Mouse (Mus musculus) spleen, adult 18-20 months (tissue): Measurements from ENCODE around the gene 6430571L13Rik.

Experiments
- DNase-seq, 2 experiments: peaks; one replicate each; pipeline ENCODE4 v3.0.0; 2022; ENCODE audit warnings: mixed read lengths in 2 of 2

Gene 6430571L13Rik

DNA sequence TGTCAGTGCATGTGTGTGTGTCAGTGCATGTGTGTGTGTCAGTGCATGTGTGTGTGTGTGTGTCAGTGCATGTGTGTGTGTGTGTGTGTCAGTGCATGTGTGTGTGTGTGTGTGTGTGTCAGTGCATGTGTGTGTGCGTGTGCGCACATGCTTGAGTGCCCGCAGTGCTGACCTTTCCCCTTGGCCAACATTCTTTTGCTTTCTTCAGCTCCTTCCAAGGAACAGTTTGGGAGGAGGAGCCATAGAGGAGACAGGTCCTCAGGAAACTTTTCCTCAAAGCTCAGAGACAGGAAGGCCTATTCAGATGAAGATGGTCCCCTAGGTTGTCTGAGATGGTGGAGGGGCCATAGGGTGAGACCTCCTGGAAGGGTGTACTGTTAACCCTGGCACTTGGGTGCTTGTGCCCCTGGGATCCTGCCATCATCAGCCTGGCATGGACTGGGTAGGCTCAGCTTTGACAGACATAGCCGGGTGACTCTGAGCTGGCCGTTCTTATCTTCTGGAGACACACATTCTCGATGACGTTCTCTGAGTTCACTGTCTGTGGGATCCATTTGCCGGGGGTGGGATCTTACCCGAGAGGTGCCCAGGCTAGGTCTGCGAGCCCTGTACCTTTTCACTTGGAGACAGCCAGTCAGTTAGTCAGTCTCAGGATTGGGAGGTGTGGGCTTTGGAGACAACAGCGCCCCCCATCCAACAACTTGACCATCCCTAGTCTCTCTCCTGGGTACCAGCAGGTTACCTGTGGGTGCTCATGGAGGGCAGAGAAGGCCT is 33.1 kb upstream of the 6430571L13Rik start:
- no peak for DNase-seq

- no peak for DNase-seq
Measured at GRCm38 (mm10) chr9:107307886-107308285, 32.5 kb upstream of the 6430571L13Rik start.

DNA sequence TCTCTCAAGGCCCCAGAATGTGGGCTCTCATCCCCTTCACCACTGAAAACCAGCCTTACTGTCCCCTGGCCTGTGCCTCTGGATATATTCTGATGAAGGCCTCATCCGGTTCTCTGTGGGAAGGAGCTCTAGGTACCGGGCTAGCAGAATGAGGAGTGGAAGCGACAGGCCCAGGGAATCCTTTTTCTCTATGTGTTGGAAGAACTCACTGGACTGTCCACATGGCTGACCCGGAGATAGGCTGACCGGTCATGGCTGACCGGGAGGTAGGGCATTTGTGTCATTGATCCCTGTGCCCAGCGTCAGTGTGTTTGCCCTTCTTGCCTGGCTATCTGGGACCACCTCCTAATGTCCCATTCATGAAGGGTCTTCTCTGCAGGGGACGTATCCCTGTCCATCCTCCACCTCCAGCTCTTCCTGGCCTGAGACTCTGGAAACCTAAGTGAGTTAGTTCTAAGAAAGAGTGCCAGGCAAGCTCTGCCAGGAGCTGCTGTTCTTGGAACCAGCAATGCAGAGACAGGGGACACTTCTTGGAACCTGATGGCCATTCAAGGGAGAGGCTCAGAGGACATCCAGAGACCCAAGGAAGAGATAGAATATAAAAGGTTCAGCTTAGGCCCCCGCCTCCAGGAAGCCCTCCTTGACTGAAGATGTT is 31.9 kb upstream of the 6430571L13Rik start:
- DNase-seq = no peak

DNA sequence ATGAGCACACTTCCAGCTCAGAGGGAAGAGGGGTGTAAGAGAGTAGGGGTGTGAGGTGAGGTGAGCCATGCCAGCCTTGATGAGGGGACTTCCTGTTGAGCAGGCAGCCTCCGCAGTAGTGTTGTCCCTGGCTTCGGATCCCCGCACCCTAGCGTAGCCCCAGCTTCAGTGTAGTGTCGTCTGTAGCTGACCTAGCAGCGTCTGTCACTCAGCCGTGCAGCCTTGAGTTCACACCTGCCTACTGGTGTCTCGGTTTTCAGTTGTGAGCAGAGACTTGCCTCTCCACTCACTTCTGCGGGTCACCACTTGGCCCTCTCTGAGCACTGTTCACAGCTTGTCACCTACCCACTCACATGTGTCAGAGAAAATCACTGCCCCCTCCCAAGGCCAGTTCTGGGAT is 31.2 kb upstream of the 6430571L13Rik start:
- no peak for DNase-seq

DNA sequence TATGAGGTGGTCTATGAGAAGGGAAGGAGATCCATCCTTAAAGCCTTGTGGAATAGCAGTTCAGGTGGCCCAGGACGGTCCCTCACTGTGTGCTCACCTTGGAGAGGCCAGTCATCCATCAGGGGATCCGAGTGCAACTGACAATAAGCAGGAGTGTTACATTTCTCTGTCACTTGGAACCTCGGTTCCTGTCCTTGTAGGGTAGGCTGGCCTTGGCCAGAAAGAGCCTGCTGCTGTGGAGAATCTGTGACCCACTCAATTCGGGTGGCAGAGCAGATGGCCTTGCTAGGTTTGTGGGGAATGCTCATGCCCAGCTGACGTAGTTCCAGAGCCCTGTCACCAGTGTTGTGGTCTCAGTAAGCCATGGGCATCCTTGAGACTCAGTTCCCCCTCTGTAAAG is 30.8 kb upstream of the 6430571L13Rik start:
- DNase-seq = no peak

DNA sequence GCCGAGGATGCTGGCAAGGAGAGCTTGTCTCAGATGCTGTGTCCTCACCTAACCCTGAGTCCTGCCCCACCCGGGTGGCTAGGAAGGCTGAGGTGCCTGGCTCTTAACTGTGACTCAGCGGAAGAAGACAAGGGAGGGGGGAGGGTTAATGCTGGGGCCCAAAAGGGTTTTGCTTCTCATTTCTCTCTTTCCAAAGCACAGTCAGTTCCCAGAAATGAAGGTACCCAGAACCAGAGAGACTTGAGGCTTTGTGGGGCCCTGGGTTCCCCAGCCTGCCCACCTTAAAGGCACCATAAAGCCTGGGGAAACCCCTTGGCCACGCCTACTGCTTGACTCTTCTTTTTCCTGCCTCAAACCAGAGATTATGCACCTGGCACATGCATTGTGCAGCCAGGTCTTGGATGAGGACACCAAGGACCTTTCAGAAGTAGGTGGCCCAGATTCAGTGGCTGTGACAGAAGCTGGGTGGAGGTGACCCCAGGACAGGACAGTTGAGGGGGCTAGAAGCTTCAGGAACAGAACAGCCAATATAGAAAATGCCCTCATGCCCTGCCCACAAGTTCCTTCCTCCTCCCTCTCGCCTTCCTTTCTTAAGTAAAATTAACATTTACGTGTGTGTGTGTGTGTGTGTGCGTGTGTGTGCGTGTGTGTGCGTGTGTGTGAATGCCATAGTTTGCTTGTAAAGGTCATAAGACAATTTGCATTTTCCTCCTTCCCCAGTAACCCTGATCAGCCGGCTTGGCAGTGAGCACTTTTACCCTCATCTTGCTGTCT is 27.4 kb upstream of the 6430571L13Rik start:
- DNase-seq = peak; percentile 43 to 49

DNA sequence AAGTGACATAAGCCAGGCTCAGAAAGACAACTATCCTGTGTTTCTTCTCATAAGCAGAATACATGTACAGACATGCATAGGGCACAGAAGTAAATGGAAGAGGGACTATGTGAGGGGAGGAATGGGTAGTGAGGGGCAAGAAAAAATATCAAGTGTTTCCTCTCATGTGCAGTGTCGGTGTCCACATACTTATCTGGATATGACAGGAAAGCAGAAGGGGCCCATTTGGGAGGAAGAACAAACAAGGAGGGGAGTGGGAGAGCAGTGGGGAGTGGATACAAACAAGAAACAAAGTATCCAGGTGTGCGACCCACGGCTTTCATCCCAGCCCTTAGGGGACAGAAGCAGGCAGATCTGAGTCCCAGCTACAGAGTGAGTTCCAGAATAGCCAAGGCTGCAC is 26.5 kb upstream of the 6430571L13Rik start:
- no peak for DNase-seq

DNA sequence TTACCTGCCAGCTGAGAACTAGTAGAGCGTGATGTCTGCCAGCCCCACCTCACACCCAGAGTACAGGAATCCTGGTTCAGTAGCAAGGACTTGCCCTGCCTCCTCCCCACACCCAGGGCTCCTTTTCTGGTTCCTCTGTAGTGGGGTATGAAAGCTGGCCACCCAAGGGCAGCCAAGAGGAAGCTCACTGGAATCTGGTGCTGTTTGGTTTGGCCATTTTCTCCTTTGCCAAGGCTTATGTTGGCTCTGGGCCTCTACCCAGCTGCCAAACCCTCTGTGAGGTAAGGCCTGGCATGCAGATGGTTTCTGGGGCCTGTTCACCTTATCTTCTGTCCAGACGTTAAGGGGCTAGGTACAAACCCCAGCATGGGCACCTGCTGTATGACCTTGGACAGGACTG is 24.6 kb upstream of the 6430571L13Rik start:
- no peak for DNase-seq

DNA sequence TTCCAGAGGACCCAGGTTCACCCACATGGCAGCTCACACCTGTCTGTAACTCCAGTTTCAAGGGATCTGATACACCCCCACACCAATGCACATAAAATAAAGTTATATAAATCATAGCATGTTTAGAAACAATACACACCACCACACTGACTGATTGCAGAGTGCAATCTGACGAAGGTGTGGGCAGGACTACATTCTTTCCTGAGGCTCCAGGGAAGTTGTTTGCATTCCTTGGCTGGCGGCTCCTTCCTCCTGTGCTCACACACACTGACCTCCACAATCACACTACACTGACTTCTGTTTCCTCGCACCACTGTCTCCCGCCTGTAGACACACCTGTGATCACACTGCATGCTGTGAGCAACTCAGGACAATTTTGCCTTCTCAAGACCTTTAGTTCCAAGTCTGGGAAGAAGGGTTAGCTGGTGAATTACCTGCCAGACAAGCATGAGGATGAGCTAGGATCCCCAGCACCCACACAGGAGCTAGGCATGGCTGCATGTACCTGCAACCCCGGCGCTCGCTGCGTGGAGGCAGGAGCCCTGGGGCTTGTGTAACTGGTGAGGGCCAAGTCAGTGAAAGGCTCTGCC is 17.8 kb upstream of the 6430571L13Rik start:
- DNase-seq = no peak

GRCm38 (mm10) chr9:107323558-107323957 is 16.8 kb upstream of the 6430571L13Rik start:
- no peak for DNase-seq

GRCm38 (mm10) chr9:107324799-107325561 is 15.4 kb upstream of the 6430571L13Rik start:
- no peak for DNase-seq

DNA sequence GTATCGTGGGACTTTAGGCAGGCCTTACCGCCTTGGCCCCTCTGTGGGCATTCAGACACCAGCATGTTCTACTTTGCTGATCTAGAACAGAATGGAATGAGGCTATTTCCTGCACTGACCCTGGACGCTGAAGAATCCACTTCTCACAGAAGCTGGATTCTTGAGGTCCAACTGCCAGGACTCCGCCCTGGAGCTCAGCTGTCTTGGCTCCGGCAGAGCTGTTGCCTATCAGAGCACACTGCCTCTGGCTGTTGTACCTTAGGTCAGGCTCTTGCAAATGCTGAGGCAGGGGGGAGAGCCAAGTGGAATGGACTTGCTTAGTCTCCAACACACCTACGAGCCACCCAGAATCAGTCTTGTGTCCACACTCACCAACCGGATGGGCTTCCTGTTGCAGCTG is 14.5 kb upstream of the 6430571L13Rik start:
- DNase-seq = no peak

DNA sequence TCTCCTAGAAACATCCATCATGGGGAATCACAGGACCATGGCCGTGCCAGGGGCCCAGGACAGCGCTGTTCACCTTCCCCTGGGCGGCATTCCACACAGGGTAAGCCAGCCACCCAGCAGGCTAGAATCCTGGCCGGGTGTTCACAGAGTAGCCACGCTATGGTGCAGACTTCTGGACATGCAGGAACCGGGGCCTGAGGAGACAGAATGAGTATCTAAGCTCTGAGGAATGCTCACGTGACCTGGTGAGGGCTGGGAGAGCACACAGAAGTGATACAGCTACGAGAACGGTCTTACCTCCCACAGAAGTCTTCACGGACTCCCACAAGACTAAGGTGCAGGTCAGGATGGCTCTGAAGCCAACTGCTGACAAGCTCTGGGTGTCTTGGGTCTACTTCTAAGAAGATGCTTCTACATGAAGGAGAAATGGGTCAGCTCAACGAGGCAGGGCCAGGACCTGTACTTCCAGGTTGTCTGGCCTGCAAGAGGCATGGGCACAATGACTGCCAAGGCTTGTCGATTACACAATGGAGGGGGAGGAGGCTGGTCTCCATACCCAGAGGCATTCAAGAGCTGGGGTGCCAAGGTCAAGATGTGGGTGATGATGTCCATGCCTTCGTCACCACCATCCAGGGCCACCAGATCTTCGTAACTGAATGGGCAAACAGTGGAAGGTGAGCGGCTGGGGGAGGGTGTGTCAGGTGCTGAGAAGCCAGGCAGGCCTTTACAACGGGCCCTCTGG is 12.4 kb upstream of the 6430571L13Rik start:
- DNase-seq = no peak

DNA sequence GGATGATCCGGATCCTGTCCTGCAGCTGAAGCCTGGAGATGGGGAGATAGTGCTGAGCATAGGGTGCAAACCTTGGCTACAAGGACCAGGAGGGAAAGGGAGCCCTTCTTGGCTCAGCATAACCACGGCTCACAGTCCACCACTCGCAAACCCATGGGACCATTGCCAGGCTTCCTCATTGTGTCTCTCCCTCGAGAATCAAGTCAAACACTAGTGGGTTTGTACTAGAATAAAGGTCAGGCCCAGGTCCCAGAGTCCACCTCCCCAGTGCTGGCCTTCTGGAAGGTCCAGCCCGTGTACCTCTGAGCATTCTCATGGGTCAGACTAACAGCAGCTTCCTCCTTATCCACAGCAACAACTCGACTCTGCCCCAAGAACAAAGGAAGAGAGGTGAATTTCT is 9.6 kb upstream of the 6430571L13Rik start:
- no peak for DNase-seq

DNA sequence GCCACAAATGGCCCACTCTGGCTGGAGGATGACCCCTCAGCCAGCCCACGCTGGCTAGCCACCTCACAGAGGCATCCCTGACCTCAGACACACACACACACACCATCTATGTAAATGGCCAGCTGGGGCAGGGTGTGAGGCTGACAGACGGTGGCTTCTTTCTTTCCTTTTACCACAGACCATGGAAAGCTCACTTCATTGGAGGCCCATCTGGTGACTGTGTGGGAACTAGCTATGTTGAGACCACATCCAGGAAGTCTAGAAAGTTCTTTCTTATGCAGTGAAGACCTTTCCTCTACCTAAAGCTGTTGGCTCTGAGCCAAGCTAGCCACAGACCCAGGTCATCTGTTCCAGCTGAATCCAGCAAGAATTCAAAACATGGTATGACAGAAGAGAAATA is 6.7 kb upstream of the 6430571L13Rik start:
- DNase-seq = no peak

DNA sequence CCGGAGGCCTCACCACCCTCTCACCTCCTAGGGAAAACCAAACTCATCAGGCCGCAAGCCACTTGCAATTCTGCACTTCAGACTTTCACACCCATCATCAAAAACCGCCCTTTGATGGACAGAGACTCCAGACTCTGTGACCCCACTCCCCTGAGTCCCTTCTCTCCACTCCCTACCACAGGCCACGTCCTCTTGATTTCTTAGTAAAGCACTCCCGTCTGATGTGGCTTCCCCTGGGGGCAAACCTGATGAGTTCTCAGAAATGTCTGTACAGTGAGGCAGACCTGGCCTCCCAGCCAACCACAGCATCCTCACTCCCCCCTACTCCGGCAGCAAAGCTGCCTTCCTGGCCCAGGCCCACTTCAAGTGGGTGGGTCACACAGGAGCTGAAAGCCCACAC is 6.0 kb upstream of the 6430571L13Rik start:
- DNase-seq = peak in 1 of 2 experiments; percentile 25

GRCm38 (mm10) chr9:107335046-107335445 is 5.4 kb upstream of the 6430571L13Rik start:
- DNase-seq = no peak

DNA sequence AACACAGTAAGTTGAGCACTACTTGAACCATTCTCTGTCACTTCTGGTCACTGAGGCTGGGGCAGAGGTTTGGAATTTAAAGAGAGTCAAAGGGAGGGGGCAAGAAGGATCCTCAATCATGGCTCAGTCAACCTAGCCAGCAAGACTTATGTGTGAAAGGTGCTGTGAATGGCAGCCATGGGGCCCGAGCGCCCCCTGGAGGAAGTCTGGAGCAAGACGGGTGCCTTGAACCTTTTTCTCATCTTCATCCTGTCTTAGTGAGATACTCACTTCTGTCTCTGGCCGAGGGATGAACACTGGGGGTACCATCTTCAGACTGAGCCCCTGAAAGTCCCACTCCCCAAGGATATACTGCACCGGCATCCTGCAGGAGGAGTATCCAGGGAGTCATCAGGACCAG is 4.5 kb upstream of the 6430571L13Rik start:
- DNase-seq = peak; percentile 59 to 76

DNA sequence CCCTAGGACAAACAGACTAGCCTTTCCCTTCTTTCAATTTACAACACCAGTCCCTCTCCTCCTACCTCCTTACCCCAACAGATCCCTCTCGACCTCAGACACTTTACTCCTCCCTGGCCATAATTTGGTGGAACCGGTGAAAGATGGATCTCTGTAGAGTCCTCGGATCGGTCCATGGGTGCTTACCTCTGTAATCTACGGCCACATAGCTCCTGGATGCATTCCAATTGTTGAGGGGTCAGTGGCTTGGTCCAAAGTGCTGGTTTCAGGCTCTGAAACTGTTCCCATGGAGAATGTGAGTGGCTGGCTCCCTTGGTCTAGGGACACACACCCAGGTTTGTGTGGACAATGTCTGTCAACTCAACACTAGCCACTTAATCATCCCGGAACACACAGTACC is 4.0 kb upstream of the 6430571L13Rik start:
- DNase-seq = no peak

DNA sequence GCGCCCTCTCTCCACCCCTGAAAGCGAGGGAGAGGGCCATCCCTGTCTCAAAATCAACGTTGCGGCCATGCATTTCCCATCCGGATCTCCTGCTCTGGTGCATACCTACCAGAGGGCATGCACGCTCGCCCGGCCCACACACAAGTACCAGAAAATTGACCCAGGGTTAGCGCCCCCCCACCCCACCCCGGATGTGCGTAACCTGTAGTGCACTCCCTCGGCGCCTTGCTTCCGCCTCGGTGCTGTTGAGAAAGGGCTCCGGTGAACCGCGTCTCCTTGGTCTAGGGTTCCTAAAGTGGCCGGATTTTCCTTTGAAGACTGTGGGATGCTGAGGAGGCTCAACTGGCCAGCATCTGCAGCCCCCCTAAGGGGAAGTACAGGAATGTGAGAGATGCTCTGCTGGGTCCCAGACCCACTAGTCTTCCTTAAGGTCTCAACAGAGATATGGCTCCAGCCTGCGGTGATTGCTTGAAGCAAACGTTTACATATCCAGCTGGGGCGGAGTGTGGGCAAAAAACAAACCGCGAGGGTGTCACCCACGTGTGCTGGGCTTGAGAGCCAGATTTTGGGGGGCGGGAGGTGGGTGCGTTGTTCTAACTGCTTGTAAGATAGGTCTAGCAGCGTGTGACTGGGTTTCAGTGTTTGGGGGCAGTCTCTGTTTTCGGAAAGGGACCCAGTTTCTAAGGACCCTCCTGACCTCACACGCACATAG is 2.1 kb upstream of the 6430571L13Rik start, which contains the start of gene Hemk1:
Gene Hemk1 (minus strand): TSS at position 179 of the 712 bp plus-strand sequence.
- DNase-seq = peak; percentile 64 to 73
